Mouse (Mus musculus): ENCODE measurements around the gene Plvap. TPM values are rescaled to one million over a fixed set of nuclear protein-coding genes. Genes with fewer than 3 reads are reported as not detected.
A peak's percentile ranks its signal among the peaks of the same experiment; 100 is the strongest.

Gene Plvap
- polyA plus RNA-seq, 1 experiment = 9.7 TPM

DNA sequence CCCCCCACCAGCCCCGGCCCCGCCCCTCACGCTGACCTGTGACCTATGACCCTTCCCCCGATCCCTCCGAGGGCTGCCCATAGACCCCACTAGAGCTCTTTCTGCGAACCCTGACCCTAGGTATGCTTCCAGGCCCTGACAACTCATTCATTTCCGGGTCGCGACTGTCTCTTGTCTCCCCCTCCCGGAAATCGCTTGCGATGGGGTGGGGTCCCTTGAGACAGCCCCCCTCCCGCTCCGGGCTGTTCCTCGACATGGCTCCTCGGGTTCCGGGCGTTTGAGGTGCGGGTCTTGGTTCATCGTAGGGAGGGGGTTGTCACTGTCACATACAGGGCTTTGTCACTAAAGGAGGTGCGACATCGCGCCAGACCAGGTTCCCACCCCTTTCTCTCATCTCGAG, 42.1 kb downstream of the Plvap start:
- peak in 1 of 2 experiments; percentile 67 for DNase-seq (ENCODE audit: extremely low spot score in 1 of 2, low spot score in 1 of 2)

DNA sequence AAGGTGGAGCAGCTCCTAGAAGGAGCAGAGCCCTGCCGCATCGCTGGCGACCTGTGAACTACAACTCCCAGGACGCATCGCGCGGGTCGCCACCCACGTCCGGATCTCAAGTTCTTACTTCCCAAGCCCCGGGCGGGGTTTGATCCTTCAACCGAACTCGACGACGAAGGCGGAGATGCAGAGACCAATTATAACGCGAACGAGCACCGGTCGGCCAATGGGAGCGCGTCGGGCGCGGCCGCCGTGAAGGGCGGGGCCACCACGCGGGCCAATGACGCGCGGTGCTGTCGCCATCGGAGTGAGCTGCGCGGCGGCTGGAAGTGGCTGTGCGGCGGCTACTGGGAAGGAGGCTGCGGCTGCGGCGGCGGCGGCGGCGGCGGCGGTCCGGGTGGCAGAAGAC, 42.6 kb downstream of the Plvap start, which contains the start of gene Dda1:
Gene Dda1 (plus strand): TSS at position 284 of the 400 bp plus-strand sequence.
- peak; percentile 98 to 99 for DNase-seq (ENCODE audit: extremely low spot score in 1 of 2, low spot score in 1 of 2)

GRCm38 (mm10) chr8:71468001-71468400, 43.6 kb downstream of the Plvap start:
- DNase-seq (ENCODE audit: extremely low spot score in 1 of 2, low spot score in 1 of 2) = no peak

DNA sequence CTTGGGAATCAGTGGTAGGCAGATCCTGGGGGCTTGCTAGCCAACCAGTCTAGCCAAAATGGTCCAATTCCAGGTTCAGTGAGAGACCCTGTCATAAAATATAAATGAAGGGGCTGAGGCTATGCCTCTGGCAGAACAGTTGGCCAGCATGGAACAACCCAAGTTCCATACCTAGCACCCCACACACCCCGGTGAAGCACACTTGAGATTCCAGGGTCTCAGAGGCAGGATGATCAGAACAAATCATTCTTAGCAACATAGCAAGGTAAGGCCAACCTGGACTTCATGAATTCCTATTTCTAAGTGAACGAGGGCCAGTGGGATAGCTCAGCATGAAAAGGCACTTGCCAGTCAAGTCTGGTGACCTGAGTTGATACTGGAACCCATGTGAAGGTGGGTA, 44.4 kb downstream of the Plvap start:
- DNase-seq (ENCODE audit: extremely low spot score in 1 of 2, low spot score in 1 of 2) = no peak

GRCm38 (mm10) chr8:71466198-71466597, 45.4 kb downstream of the Plvap start:
- DNase-seq (ENCODE audit: extremely low spot score in 1 of 2, low spot score in 1 of 2) = no peak

GRCm38 (mm10) chr8:71465733-71466132, 45.8 kb downstream of the Plvap start:
- DNase-seq (ENCODE audit: extremely low spot score in 1 of 2, low spot score in 1 of 2) = no peak

GRCm38 (mm10) chr8:71464513-71465500, 46.7 kb downstream of the Plvap start, which contains the start of gene Mrpl34:
TSS of gene Mrpl34 (plus strand) at chr8:71464959.
- DNase-seq (ENCODE audit: extremely low spot score in 1 of 2, low spot score in 1 of 2) = peak; percentile 100

- peak; percentile 96 to 99 for DNase-seq (ENCODE audit: extremely low spot score in 1 of 2, low spot score in 1 of 2)
These were observed 48.1 kb downstream of the Plvap start, which contains the start of gene Abhd8 for GRCm38 (mm10) chr8:71463188-71464033. TSS of gene Abhd8 (minus strand) at chr8:71463655.

DNA sequence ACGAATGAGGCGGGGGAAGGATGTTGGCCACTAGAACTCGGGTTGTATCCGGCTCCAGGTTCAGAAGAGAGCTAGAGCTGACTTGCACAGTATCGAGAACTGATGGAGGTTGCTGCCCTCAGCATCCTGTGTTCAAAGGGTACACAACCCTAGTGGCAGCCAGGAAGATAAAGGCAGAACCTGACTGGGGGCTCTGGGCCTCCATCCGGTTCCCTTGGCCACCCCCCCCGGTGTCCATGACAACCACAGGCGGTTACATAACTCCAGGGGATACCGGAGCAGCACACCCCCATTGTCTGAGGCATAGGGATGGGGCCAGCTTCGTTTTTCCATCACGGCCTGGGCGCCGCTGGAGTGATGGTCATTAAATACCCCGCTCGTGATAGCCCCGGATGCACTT, 48.8 kb downstream of the Plvap start:
- peak in 1 of 2 experiments; percentile 72 for DNase-seq (ENCODE audit: extremely low spot score in 1 of 2, low spot score in 1 of 2)

DNA sequence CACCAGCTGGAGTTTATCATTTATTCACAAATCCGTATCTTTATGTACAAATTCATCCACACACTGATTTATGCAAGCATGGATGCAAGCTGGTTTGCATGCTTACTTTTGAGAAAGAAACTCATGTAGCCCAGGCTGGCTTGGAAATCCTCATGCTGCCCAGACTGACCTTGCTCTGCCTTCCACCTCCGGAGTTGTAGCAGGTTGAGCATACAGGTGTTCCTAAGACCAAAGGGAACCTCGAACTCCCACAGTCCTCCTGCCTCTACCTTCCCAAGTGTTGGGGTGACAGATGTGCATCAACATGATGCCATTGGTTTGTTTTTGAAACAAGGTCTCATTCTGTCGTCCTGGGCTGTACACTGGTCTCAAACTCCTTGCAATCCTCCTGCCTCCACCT, 49.4 kb downstream of the Plvap start:
- no peak for DNase-seq (ENCODE audit: extremely low spot score in 1 of 2, low spot score in 1 of 2)

GRCm38 (mm10) chr8:71461152-71461840, 50.3 kb downstream of the Plvap start:
- DNase-seq (ENCODE audit: extremely low spot score in 1 of 2, low spot score in 1 of 2) = no peak

DNA sequence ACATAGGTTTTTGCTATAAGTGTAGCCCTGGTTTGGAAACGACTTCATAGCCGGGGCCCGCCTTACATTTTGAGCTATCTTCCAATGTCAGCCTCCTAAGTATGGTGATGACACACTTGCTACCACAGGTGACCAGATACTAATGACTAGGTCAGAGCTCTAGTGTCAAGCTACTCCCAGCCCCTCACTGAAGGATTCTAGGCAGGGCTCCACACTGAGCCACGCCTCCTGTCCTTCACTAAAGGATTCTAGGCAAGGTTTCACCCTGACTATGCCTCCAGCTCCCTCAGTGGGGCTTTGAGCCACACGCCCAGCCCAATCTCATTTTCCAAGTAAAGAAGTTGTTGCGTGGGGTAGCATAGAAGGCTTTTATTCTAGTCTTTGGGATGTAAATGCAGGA, 50.8 kb downstream of the Plvap start:
- no peak for DNase-seq (ENCODE audit: extremely low spot score in 1 of 2, low spot score in 1 of 2)

DNA sequence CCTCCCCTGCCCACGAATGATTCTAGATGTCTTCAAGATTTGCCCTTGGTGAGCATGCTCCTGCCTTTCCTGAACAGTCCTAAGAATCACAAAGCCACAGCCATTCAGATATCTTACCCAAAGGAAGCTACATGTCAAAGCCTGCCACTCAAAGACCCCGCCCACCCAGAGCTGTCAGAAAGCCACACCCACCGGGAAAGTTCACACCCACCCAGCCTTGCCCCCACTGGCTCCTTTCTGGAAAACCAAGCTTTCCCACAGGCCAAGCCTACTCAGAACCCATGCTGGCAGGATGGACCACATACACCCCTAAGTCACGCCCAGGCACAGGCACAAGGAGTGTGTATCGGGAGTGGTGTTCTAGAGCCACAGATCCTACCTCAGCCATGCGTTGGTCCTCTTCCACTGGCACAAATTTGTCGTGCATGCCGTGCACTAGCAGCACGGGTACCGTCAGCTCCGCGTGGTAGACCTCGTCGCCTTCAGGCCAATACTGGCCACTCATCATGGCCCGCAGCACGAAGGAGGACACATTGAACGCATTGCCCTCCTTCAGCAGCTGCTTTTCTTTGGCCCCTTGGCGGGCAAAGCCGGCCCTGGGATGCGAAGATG, 53.8 kb downstream of the Plvap start:
- DNase-seq (ENCODE audit: extremely low spot score in 1 of 2, low spot score in 1 of 2) = no peak

GRCm38 (mm10) chr8:71456906-71457305, 54.6 kb downstream of the Plvap start:
- no peak for DNase-seq (ENCODE audit: extremely low spot score in 1 of 2, low spot score in 1 of 2)

DNA sequence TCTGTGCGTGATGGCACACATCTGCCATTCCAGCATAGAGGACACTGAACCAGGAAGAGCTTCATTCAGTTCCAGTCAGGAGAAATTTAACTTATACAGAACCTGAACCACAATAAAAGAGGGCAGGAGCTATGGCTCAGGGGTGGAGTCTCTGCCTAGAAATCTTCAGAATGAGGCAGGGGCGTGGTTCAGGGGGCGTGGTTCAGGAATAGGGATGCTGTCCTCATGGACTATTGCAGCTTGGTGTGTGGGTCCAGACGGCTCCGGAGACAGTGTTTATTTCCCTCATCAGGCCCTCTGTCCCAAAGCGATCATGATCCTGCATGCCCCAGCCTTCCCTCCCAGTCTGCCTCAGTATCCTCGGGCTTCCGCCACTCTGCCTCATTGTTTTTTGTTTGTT, 56.9 kb downstream of the Plvap start:
- no peak for DNase-seq (ENCODE audit: extremely low spot score in 1 of 2, low spot score in 1 of 2)

- DNase-seq (ENCODE audit: extremely low spot score in 1 of 2, low spot score in 1 of 2) = no peak
These were observed 58.9 kb downstream of the Plvap start for GRCm38 (mm10) chr8:71452669-71453068.

DNA sequence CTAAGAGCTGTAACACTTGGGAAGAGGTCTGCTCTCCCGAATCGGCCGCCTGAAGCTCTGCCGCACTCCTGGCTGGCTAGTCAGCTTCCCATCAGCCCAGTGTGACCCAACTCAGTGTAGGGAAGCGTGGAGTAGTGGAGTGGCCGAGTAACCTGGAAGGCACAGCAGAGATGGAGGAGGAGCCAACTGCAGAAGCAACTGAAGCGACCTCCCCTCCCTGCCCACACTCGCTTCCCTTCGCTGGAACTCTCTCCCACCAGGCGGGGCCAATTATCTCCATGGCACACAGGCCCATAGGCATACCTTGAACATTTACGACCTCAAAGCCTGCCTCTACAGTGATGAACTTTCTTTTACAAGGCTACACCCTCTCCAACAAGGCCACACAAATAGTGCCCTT, 59.8 kb downstream of the Plvap start:
- no peak for DNase-seq (ENCODE audit: extremely low spot score in 1 of 2, low spot score in 1 of 2)

DNA sequence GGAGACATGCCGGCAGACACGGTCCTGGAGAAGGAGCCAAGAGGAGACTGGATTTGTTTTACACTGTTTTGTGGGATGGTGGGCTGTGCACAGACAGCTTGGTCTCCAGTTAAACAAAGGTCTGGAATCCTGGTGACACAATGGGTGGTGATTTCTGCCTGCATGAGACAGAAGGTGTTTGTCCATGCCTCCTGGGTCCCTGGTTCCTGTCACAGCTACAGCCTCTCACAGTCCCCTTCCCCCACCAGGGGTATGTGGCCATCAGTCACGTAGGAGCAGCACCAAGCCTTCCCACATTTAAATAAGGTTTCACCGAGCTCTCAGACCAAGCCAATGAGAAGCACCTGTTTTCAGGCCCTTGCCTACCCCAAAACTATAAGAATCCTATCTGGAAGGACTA, 60.2 kb downstream of the Plvap start:
- no peak for DNase-seq (ENCODE audit: extremely low spot score in 1 of 2, low spot score in 1 of 2)
